Mouse (Mus musculus) thymus, adult 2 months (tissue): ENCODE results near the gene Prr15l.

Experiments used
- CTCF ChIP-seq: fragments of 200-500 bp; IDR thresholded peaks from 2 replicates; pipeline ENCODE4 v1.5.1; 2012; ENCODE audit warnings: mild to moderate bottlenecking, control low read depth, low read length, moderate library complexity, borderline replicate concordance; ENCODE audit not compliant: control insufficient read depth, poor library complexity, insufficient read depth; ENCODE audit errors: extremely low read depth
- POLR2A ChIP-seq: fragments of 200-500 bp; IDR thresholded peaks from 2 replicates; pipeline ENCODE4 v1.6.1; 2012; ENCODE audit warnings: mild to moderate bottlenecking, low read length, control low read depth, moderate library complexity; ENCODE audit not compliant: control insufficient read depth, poor library complexity, insufficient read depth; ENCODE audit errors: extremely low read depth

DNA sequence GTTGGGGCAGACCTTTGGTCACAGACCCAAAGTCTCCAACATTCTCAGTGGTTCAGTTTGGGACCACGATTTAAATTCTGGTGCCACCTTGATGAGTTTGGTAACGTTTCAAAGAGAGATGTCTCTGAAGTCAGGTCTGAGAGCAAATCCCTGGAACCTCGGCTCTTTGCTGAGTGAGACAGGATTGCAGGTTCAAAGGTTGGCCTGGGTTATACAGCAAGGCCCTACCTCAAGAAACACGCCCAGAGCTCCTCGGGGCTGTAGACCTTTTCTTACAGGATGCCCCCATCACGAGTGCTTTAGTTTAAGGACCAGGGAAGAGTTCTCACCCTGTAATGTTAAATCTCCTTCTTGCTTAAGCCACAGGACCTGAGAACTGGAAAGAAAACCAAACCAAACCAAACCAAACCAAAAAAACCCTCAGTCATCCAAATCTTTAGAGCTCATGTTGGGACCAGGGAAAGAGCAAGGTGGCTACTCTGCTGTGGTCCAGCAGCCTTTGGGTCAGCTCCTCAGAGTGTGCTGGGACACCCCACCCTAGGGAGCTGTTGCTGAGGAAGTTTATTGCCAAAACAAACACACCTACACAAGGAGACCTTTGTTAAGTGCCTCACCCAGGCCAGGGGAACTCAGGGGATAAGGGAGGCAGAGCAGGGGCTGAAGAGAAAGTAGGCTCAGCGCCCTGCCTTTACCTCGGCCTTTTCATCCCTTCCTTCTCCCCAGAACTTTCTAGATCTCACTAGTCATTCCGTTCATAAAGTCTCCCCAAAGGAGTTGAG, 8.2 kb downstream of the Prr15l start:
- no peak for TF ChIP-seq POLR2A
- no peak for TF ChIP-seq CTCF
